Mouse (Mus musculus): ENCODE measurements around the gene Cacna1f. TPM values are rescaled to one million over a fixed set of nuclear protein-coding genes. Genes with fewer than 3 reads are reported as not detected.
A peak's percentile ranks its signal among the peaks of the same experiment; 100 is the strongest.

Gene Cacna1f
- polyA plus RNA-seq (2012; rRNA removed) = 0.01 TPM in 2 replicates

GRCm38 (mm10) chrX:7606783-7607182 is at the start of gene Cacna1f:
Gene Cacna1f, plus strand, starts transcription at chrX:7607083.
- WGBS = 77% methylated on average over 6 of the region's 6 CpGs
- DNase-seq (ENCODE audit: low read depth, low spot score) = no peak

GRCm38 (mm10) chrX:7563076-7563475 is 43.8 kb upstream of the Cacna1f start:
- 29% methylated on average over 2 of the region's 2 CpGs for WGBS
- DNase-seq (ENCODE audit: low read depth, low spot score) = no peak

- DNase-seq (ENCODE audit: low read depth, low spot score) = no peak
- WGBS = 83% methylated on average over 6 of the region's 6 CpGs
Measured at GRCm38 (mm10) chrX:7566352-7566751, 40.5 kb upstream of the Cacna1f start.

GRCm38 (mm10) chrX:7567491-7567890 is 39.4 kb upstream of the Cacna1f start:
- 75% methylated on average over 8 of the region's 9 CpGs for WGBS

GRCm38 (mm10) chrX:7570481-7571175 is 36.3 kb upstream of the Cacna1f start:
- DNase-seq (ENCODE audit: low read depth, low spot score) = no peak
- WGBS = 60% methylated on average over 7 of the region's 7 CpGs

More at GRCm38 (mm10) chrX:7567491-7567890, 39.4 kb upstream of the Cacna1f start:
- DNase-seq (ENCODE audit: low read depth, low spot score) = no peak

- DNase-seq (ENCODE audit: low read depth, low spot score) = no peak
- WGBS = 90% methylated on average over 9 of the region's 9 CpGs
Measured at GRCm38 (mm10) chrX:7571565-7572136, 35.2 kb upstream of the Cacna1f start.

- WGBS = 78% methylated on average over 10 of the region's 10 CpGs
- no peak for DNase-seq (ENCODE audit: low read depth, low spot score)
Measured at GRCm38 (mm10) chrX:7572466-7572865, 34.4 kb upstream of the Cacna1f start.

GRCm38 (mm10) chrX:7573176-7574086 is 33.5 kb upstream of the Cacna1f start, which contains the start of gene Foxp3:
Gene Foxp3, plus strand, starts transcription at chrX:7573644.
- DNase-seq (ENCODE audit: low read depth, low spot score) = no peak
- 32% methylated on average over 72 of the region's 72 CpGs for WGBS

GRCm38 (mm10) chrX:7574087-7574884 is 32.6 kb upstream of the Cacna1f start, which contains the start of gene Ppp1r3f:
Gene Ppp1r3f, minus strand, starts transcription at chrX:7574283.
- 21% methylated on average over 65 of the region's 65 CpGs for WGBS
- DNase-seq (ENCODE audit: low read depth, low spot score) = peak; percentile 61

GRCm38 (mm10) chrX:7574885-7575231 is 32.0 kb upstream of the Cacna1f start:
- 24% methylated on average over 6 of the region's 6 CpGs for WGBS
- DNase-seq (ENCODE audit: low read depth, low spot score) = no peak

- no peak for DNase-seq (ENCODE audit: low read depth, low spot score)
- WGBS = 92% methylated on average over 2 of the region's 2 CpGs
Measured at GRCm38 (mm10) chrX:7581151-7581550, 25.7 kb upstream of the Cacna1f start.

- no peak for DNase-seq (ENCODE audit: low read depth, low spot score)
- 91% methylated on average over 11 of the region's 11 CpGs for WGBS
Measured at GRCm38 (mm10) chrX:7583881-7584280, 23.0 kb upstream of the Cacna1f start.

- no peak for DNase-seq (ENCODE audit: low read depth, low spot score)
Measured at GRCm38 (mm10) chrX:7586356-7586755, 20.5 kb upstream of the Cacna1f start.

GRCm38 (mm10) chrX:7595371-7595770 is 11.5 kb upstream of the Cacna1f start:
- no peak for DNase-seq (ENCODE audit: low read depth, low spot score)
- WGBS = 82% methylated on average over 9 of the region's 9 CpGs

More at GRCm38 (mm10) chrX:7586356-7586755, 20.5 kb upstream of the Cacna1f start:
- 77% methylated on average over 5 of the region's 5 CpGs for WGBS

- no peak for DNase-seq (ENCODE audit: low read depth, low spot score)
- 91% methylated on average over 7 of the region's 7 CpGs for WGBS
Measured at GRCm38 (mm10) chrX:7604004-7604403, 2.9 kb upstream of the Cacna1f start.

- 23% methylated on average over 28 of the region's 28 CpGs for WGBS
- DNase-seq (ENCODE audit: low read depth, low spot score) = peak; percentile 50
Measured at GRCm38 (mm10) chrX:7604879-7605574, 1.9 kb upstream of the Cacna1f start, which contains the start of gene Ccdc22. Gene Ccdc22, minus strand, starts transcription at chrX:7605517.

GRCm38 (mm10) chrX:7605575-7605941 is 1.3 kb upstream of the Cacna1f start:
- no peak for DNase-seq (ENCODE audit: low read depth, low spot score)
- WGBS = 19% methylated on average over 8 of the region's 8 CpGs

- 26% methylated on average over 21 of the region's 21 CpGs for WGBS
- DNase-seq (ENCODE audit: low read depth, low spot score) = no peak
Measured at GRCm38 (mm10) chrX:7610035-7610434, 3.2 kb downstream of the Cacna1f start.

Measured in large intestine, adult 2 months (tissue).